Mouse (Mus musculus) lung, embryonic 15.5 days (tissue): ENCODE data around the gene Vasp. TPM values are rescaled to one million over a fixed set of nuclear protein-coding genes. Genes with fewer than 3 reads are reported as not detected.
A peak's percentile ranks its signal among the peaks of the same experiment; 100 is the strongest.
"Not testable (repeated sequence)": the region's sequence is repeated elsewhere in the genome, so short reads cannot be mapped to it uniquely, and the experiment has no call there.

ENCODE experiments used
- ATAC-seq: fragments of 200-750 bp; cut with Nextera tagmentation; 2 replicates; pipeline ENCODE4 v1.8.0; 2017; ENCODE audit warnings: moderate number of reproducible peaks, borderline replicate concordance; ENCODE audit not compliant: low FRiP score, low TSS enrichment; ENCODE audit errors: extremely low read depth
- H3K27ac ChIP-seq: fragments of 300-500 bp; sonication (generic); 2 replicates; pipeline ENCODE4 v1.5.1; 2015; ENCODE audit warnings: moderate library complexity, mild to moderate bottlenecking, inconsistent platforms
- H3K27me3 ChIP-seq: fragments of 300-500 bp; sonication (generic); 2 replicates; pipeline ENCODE4 v1.6.1; 2015; ENCODE audit warnings: inconsistent platforms
- H3K36me3 ChIP-seq: fragments of 300-500 bp; sonication (generic); 2 replicates; pipeline ENCODE4 v1.6.1; 2015; ENCODE audit warnings: inconsistent platforms
- H3K4me1 ChIP-seq: fragments of 300-500 bp; sonication (generic); 2 replicates; pipeline ENCODE4 v1.6.1; 2015; ENCODE audit warnings: inconsistent platforms
- H3K4me2 ChIP-seq: fragments of 300-500 bp; sonication (generic); 2 replicates; pipeline ENCODE4 v1.6.1; 2015; ENCODE audit warnings: inconsistent platforms, mild to moderate bottlenecking, moderate library complexity
- H3K4me3 ChIP-seq: fragments of 300-500 bp; sonication (generic); 2 replicates; pipeline ENCODE4 v1.5.1; 2015; ENCODE audit warnings: mild to moderate bottlenecking, inconsistent platforms
- H3K9ac ChIP-seq: fragments of 300-500 bp; sonication (generic); 2 replicates; pipeline ENCODE4 v1.6.1; 2015; ENCODE audit warnings: inconsistent platforms
- H3K9me3 ChIP-seq: fragments of 300-500 bp; sonication (generic); 2 replicates; pipeline ENCODE4 v1.6.1; 2016; ENCODE audit warnings: inconsistent platforms
- WGBS: fragments of 180-500 bp; shearing (Covaris S2); methylation state at CpG from one replicate; pipeline ENCODE4 v1.1.7; 2015; 5-methylcytosine and 5-hydroxymethylcytosine counted together
- polyA plus RNA-seq: library from polyadenylated mRNA; unstranded; fragments of >200 nt; fragmentation: Nextera tagmentation; extraction: Ambion mirVana; gene quantifications from 2 replicates; pipeline ENCODE4 v1.2.1, GENCODE M21; 2015

The Vasp gene
- polyA plus RNA-seq, 1 experiment from 2014 or later, result 115 TPM

GRCm38 (mm10) chr7:19281680-19282304 is 10.2 kb upstream of the Vasp start:
- Histone ChIP-seq H3K4me3 (peak overlapping the region; percentile 48), H3K4me2 (peak overlapping the region; percentile 97), H3K27me3 (peaks cover 75% of the 10 kb centered on the region), H3K4me1 (peaks cover 20% of the 10 kb centered on the region)
- H3K36me3 ChIP-seq, ATAC-seq, H3K9me3 ChIP-seq, H3K9ac ChIP-seq, H3K27ac ChIP-seq: not testable (repeated sequence)
- 26% methylated on average over 6 of the region's 6 CpGs for WGBS

GRCm38 (mm10) chr7:19279581-19280114 is 8.0 kb upstream of the Vasp start, which contains the start of gene Ppm1n:
Gene Ppm1n (minus strand): TSS chr7:19280064.
- WGBS, result 1% methylated on average over 46 of the region's 46 CpGs
- peak within 1 kb of the TSS; percentile 21 for H3K4me3 ChIP-seq
- H3K27me3 ChIP-seq, result peaks cover 73% of the 10 kb centered on the region

GRCm38 (mm10) chr7:19279052-19279451 is 7.4 kb upstream of the Vasp start:
- Histone ChIP-seq H3K4me1 (peaks cover 20% of the 10 kb centered on the region), H3K9me3 (no peaks in the 10 kb centered on the region), H3K27ac (no peak overlapping the region), H3K4me2 (peak overlapping the region; percentile 45), H3K9ac (no peak overlapping the region), H3K27me3 (peaks cover 67% of the 10 kb centered on the region), H3K36me3 (no peaks in the 10 kb centered on the region), H3K4me3 (peak overlapping the region; percentile 21; the same call in 1 of the 2 replicates)
- ATAC-seq, result no peak
- WGBS, result 3% methylated on average over 34 of the region's 34 CpGs

More at GRCm38 (mm10) chr7:19279581-19280114, 8.0 kb upstream of the Vasp start, which contains the start of gene Ppm1n:
- H3K4me1 ChIP-seq, result peaks cover 20% of the 10 kb centered on the region
- no peak within 1 kb of the TSS for H3K9ac ChIP-seq
- no peak within 1 kb of the TSS for H3K27ac ChIP-seq
- H3K36me3 ChIP-seq, result no peaks in the 10 kb centered on the region
- no peak for ATAC-seq
- peak within 1 kb of the TSS; percentile 45 for H3K4me2 ChIP-seq
- no peaks in the 10 kb centered on the region for H3K9me3 ChIP-seq

GRCm38 (mm10) chr7:19276253-19276652 is 4.6 kb upstream of the Vasp start:
- no peak for ATAC-seq
- H3K4me2 ChIP-seq, result no peak overlapping the region
- WGBS, result 44% methylated on average over 4 of the region's 4 CpGs

GRCm38 (mm10) chr7:19272173-19272764 is 652 bp upstream of the Vasp start:
- peak overlapping the region; percentile 97 for H3K27ac ChIP-seq
- WGBS, result 1% methylated on average over 34 of the region's 36 CpGs
- peaks cover 2% of the 10 kb centered on the region; the same call in 1 of the 2 replicates for H3K27me3 ChIP-seq
- peaks cover 23% of the 10 kb centered on the region for H3K4me1 ChIP-seq
- peak overlapping the region; percentile 86 for H3K9ac ChIP-seq
- H3K4me2 ChIP-seq, result peak overlapping the region; percentile 95
- H3K4me3 ChIP-seq, result peak overlapping the region; percentile 75
- peak; percentile 58 for ATAC-seq
- no peaks in the 10 kb centered on the region for H3K9me3 ChIP-seq
- H3K36me3 ChIP-seq, result no peaks in the 10 kb centered on the region

More at GRCm38 (mm10) chr7:19276253-19276652, 4.6 kb upstream of the Vasp start:
- H3K27ac ChIP-seq, result no peak overlapping the region
- no peaks in the 10 kb centered on the region for H3K9me3 ChIP-seq
- no peaks in the 10 kb centered on the region for H3K36me3 ChIP-seq
- peaks cover 7% of the 10 kb centered on the region for H3K4me1 ChIP-seq
- peaks cover 42% of the 10 kb centered on the region for H3K27me3 ChIP-seq
- no peak overlapping the region for H3K4me3 ChIP-seq
- no peak overlapping the region for H3K9ac ChIP-seq

GRCm38 (mm10) chr7:19270509-19271237 is 944 bp downstream of the Vasp start:
- Histone ChIP-seq H3K4me2 (peak overlapping the region; percentile 95), H3K9me3 (no peaks in the 10 kb centered on the region), H3K4me1 (peaks cover 38% of the 10 kb centered on the region), H3K9ac (peak overlapping the region; percentile 86), H3K4me3 (peak overlapping the region; percentile 75), H3K36me3 (peaks cover 6% of the 10 kb centered on the region; the same call in 1 of the 2 replicates), H3K27me3 (no peaks in the 10 kb centered on the region), H3K27ac (peak overlapping the region; percentile 97)
- no peak for ATAC-seq
- WGBS, result under 1% methylated on average over 20 of the region's 21 CpGs

GRCm38 (mm10) chr7:19269721-19270441 is 1.7 kb downstream of the Vasp start:
- under 1% methylated on average over 19 of the region's 19 CpGs for WGBS
- ATAC-seq, result peak; percentile 81
- Histone ChIP-seq H3K4me3 (peak overlapping the region; percentile 75), H3K27ac (peak overlapping the region; percentile 97), H3K9me3 (no peaks in the 10 kb centered on the region), H3K4me2 (peak overlapping the region; percentile 95), H3K4me1 (peaks cover 39% of the 10 kb centered on the region), H3K36me3 (peaks cover 12% of the 10 kb centered on the region), H3K9ac (peak overlapping the region; percentile 86), H3K27me3 (no peaks in the 10 kb centered on the region)

- H3K27ac ChIP-seq, result peak overlapping the region; percentile 97
- peaks cover 39% of the 10 kb centered on the region for H3K4me1 ChIP-seq
- H3K4me2 ChIP-seq, result peak overlapping the region; percentile 95
- no peaks in the 10 kb centered on the region for H3K9me3 ChIP-seq
- peak overlapping the region; percentile 86 for H3K9ac ChIP-seq
- peaks cover 20% of the 10 kb centered on the region for H3K36me3 ChIP-seq
- H3K4me3 ChIP-seq, result peak overlapping the region; percentile 75
- H3K27me3 ChIP-seq, result no peaks in the 10 kb centered on the region
- peak; percentile 47 for ATAC-seq
- 17% methylated on average over 10 of the region's 10 CpGs for WGBS
These were observed 2.5 kb downstream of the Vasp start for GRCm38 (mm10) chr7:19268993-19269681.

- 44% methylated on average over 10 of the region's 10 CpGs for WGBS
- no peaks in the 10 kb centered on the region for H3K27me3 ChIP-seq
- peaks cover 39% of the 10 kb centered on the region for H3K4me1 ChIP-seq
- H3K4me3 ChIP-seq, result no peak overlapping the region
- H3K4me2 ChIP-seq, result peak overlapping the region; percentile 6; the same call in 1 of the 2 replicates
- H3K9me3 ChIP-seq, result no peaks in the 10 kb centered on the region
- peak overlapping the region; percentile 31; the same call in 1 of the 2 replicates for H3K27ac ChIP-seq
- ATAC-seq, result no peak
- peaks cover 41% of the 10 kb centered on the region for H3K36me3 ChIP-seq
- H3K9ac ChIP-seq, result no peak overlapping the region
These were observed 4.6 kb downstream of the Vasp start for GRCm38 (mm10) chr7:19267051-19267450.

- Histone ChIP-seq H3K36me3 (peaks cover 49% of the 10 kb centered on the region), H3K4me1 (peaks cover 39% of the 10 kb centered on the region), H3K9ac (no peak overlapping the region), H3K27ac (0 out of 2 replicates have a peak overlapping the region, but pooled peaks have one; percentile 31), H3K4me2 (no peak overlapping the region; the same call in 1 of the 2 replicates), H3K9me3 (no peaks in the 10 kb centered on the region), H3K4me3 (no peak overlapping the region), H3K27me3 (no peaks in the 10 kb centered on the region)
- no peak for ATAC-seq
- WGBS, result 65% methylated on average over 10 of the region's 10 CpGs
These were observed 5.4 kb downstream of the Vasp start for GRCm38 (mm10) chr7:19265928-19266822.
